Mouse (Mus musculus) forebrain, embryonic 10.5 days (tissue): ENCODE measurements at regions not wholly inside any gene's neighbourhood (a gene's known extent, or its start where the extent isn't known, plus 50 kb on each side); places are given as distances from the start of the nearest gene placed in this dataset. TPM values are rescaled to one million over a fixed set of nuclear protein-coding genes. Genes with fewer than 3 reads are reported as not detected.

Source experiments
- DNase-seq: peaks from one replicate; pipeline ENCODE4 v3.0.0-alpha.2; 2017; ENCODE audit warnings: low spot score; ENCODE audit errors: extremely low spot score
- H3K27ac ChIP-seq: fragments of 300-500 bp; sonication (generic); 2 replicates; pipeline ENCODE4 v1.5.1; 2016; ENCODE audit warnings: mild to moderate bottlenecking
- H3K27me3 ChIP-seq: fragments of 300-500 bp; sonication (generic); 2 replicates; pipeline ENCODE4 v1.6.1; 2016; ENCODE audit warnings: mild to moderate bottlenecking; ENCODE audit not compliant: poor library complexity, severe bottlenecking
- H3K36me3 ChIP-seq: fragments of 300-500 bp; sonication (generic); replicated peaks from 2 replicates; pipeline ENCODE4 v1.6.1; 2016; ENCODE audit warnings: mild to moderate bottlenecking, moderate library complexity
- H3K4me1 ChIP-seq: fragments of 300-500 bp; sonication (generic); 2 replicates; pipeline ENCODE4 v1.6.1; 2016
- H3K4me3 ChIP-seq: fragments of 300-500 bp; sonication (generic); 2 replicates; pipeline ENCODE4 v1.5.1; 2016; ENCODE audit warnings: mild to moderate bottlenecking, moderate library complexity
- H3K9me3 ChIP-seq: fragments of 300-500 bp; sonication (generic); 2 replicates; pipeline ENCODE4 v1.6.1; 2016; ENCODE audit warnings: mild to moderate bottlenecking, moderate library complexity
- WGBS: fragments of 180-500 bp; shearing (Covaris S2); methylation state at CpG from one replicate; pipeline ENCODE4 v1.1.7; 2016; 5-methylcytosine and 5-hydroxymethylcytosine counted together
- microRNA-seq: library from miRNA; unstranded; fragments of <30 nt; microRNA quantifications from one replicate; pipeline ENCODE4, GENCODE M21; 2017

GRCm38 (mm10) chr10:12207301-12207700 lies 661.9 kb downstream of the Utrn start:
- WGBS = 92% methylated on average over 2 of the region's 2 CpGs
- Histone ChIP-seq H3K36me3 (no peaks in the 10 kb centered on the region), H3K4me3 (no peak overlapping the region), H3K4me1 (no peaks in the 10 kb centered on the region), H3K9me3 (no peaks in the 10 kb centered on the region), H3K27ac (no peak overlapping the region), H3K27me3 (no peaks in the 10 kb centered on the region)
- no peak for DNase-seq

- no peaks in the 10 kb centered on the region for H3K27me3 ChIP-seq
- WGBS = 75% methylated on average over 2 of the region's 2 CpGs
Observed at GRCm38 (mm10) chr10:12210181-12210580, 659.0 kb downstream of the Utrn start.

GRCm38 (mm10) chr10:12218879-12219278 lies 650.3 kb downstream of the Utrn start:
- H3K36me3 ChIP-seq = no peaks in the 10 kb centered on the region
- no peak overlapping the region for H3K4me3 ChIP-seq
- no peak overlapping the region for H3K27ac ChIP-seq
- no peak for DNase-seq
- no peaks in the 10 kb centered on the region for H3K27me3 ChIP-seq
- H3K9me3 ChIP-seq = no peaks in the 10 kb centered on the region
- H3K4me1 ChIP-seq = no peaks in the 10 kb centered on the region

More at GRCm38 (mm10) chr10:12210181-12210580, 659.0 kb downstream of the Utrn start:
- no peak for DNase-seq
- no peaks in the 10 kb centered on the region for H3K36me3 ChIP-seq
- no peak overlapping the region for H3K27ac ChIP-seq
- no peaks in the 10 kb centered on the region for H3K4me1 ChIP-seq
- H3K9me3 ChIP-seq = no peaks in the 10 kb centered on the region
- H3K4me3 ChIP-seq = no peak overlapping the region

- Histone ChIP-seq H3K4me1 (peaks cover 5% of the 10 kb centered on the region; the same call in 1 of the 2 replicates), H3K4me3 (no peak overlapping the region), H3K27ac (no peak overlapping the region), H3K9me3 (no peaks in the 10 kb centered on the region), H3K36me3 (no peaks in the 10 kb centered on the region), H3K27me3 (no peaks in the 10 kb centered on the region)
- 90% methylated on average over 1 of the region's 1 CpGs for WGBS
- no peak for DNase-seq
Observed at GRCm38 (mm10) chr10:12234141-12234540, 635.0 kb downstream of the Utrn start.

- no peak overlapping the region for H3K27ac ChIP-seq
- no peak overlapping the region for H3K4me3 ChIP-seq
- no peaks in the 10 kb centered on the region for H3K9me3 ChIP-seq
- no peaks in the 10 kb centered on the region for H3K27me3 ChIP-seq
- DNase-seq = no peak
- H3K4me1 ChIP-seq = no peaks in the 10 kb centered on the region
- 86% methylated on average over 3 of the region's 3 CpGs for WGBS
- H3K36me3 ChIP-seq = no peaks in the 10 kb centered on the region
Observed at GRCm38 (mm10) chr10:12248853-12249252, 620.3 kb downstream of the Utrn start.

- no peaks in the 10 kb centered on the region for H3K27me3 ChIP-seq
- no peaks in the 10 kb centered on the region for H3K4me1 ChIP-seq
- H3K4me3 ChIP-seq = no peak overlapping the region
- 93% methylated on average over 3 of the region's 3 CpGs for WGBS
- DNase-seq = no peak
- H3K9me3 ChIP-seq = no peaks in the 10 kb centered on the region
- no peak overlapping the region for H3K27ac ChIP-seq
- no peaks in the 10 kb centered on the region for H3K36me3 ChIP-seq
Observed at GRCm38 (mm10) chr10:12253274-12253673, 615.9 kb downstream of the Utrn start.

- Histone ChIP-seq H3K36me3 (no peaks in the 10 kb centered on the region), H3K4me1 (no peaks in the 10 kb centered on the region), H3K27ac (no peak overlapping the region), H3K27me3 (no peaks in the 10 kb centered on the region), H3K9me3 (no peaks in the 10 kb centered on the region), H3K4me3 (no peak overlapping the region)
- no peak for DNase-seq
- 92% methylated on average over 3 of the region's 3 CpGs for WGBS
Observed at GRCm38 (mm10) chr10:12285679-12286078, 583.5 kb downstream of the Utrn start.

- Histone ChIP-seq H3K4me1 (no peaks in the 10 kb centered on the region), H3K27me3 (no peaks in the 10 kb centered on the region), H3K27ac (no peak overlapping the region), H3K36me3 (no peaks in the 10 kb centered on the region), H3K4me3 (no peak overlapping the region), H3K9me3 (no peaks in the 10 kb centered on the region)
- WGBS = 87% methylated on average over 2 of the region's 2 CpGs
- no peak for DNase-seq
Observed at GRCm38 (mm10) chr10:12298887-12299286, 570.3 kb downstream of the Utrn start.

- H3K4me1 ChIP-seq = no peaks in the 10 kb centered on the region
- no peak overlapping the region for H3K4me3 ChIP-seq
- H3K27ac ChIP-seq = no peak overlapping the region
- no peaks in the 10 kb centered on the region for H3K27me3 ChIP-seq
- no peak for DNase-seq
- H3K36me3 ChIP-seq = no peaks in the 10 kb centered on the region
- 87% methylated on average over 4 of the region's 4 CpGs for WGBS
- H3K9me3 ChIP-seq = no peaks in the 10 kb centered on the region
Observed at GRCm38 (mm10) chr10:12302396-12302795, 566.8 kb downstream of the Utrn start.

GRCm38 (mm10) chr10:12320311-12320710 lies 548.9 kb downstream of the Utrn start:
- Histone ChIP-seq H3K27me3 (no peaks in the 10 kb centered on the region), H3K27ac (no peak overlapping the region), H3K4me1 (no peaks in the 10 kb centered on the region), H3K4me3 (no peak overlapping the region), H3K36me3 (no peaks in the 10 kb centered on the region), H3K9me3 (no peaks in the 10 kb centered on the region)
- no peak for DNase-seq
- WGBS = 85% methylated on average over 2 of the region's 2 CpGs

Small RNA genes lying in the stretch of these regions (microRNA-seq; reads per million reads assigned to microRNA genes)
- gene Gm22194 = not detected
